Mouse (Mus musculus) heart, adult 8-10 months (tissue): ENCODE results near the gene Dnaaf5. TPM values are rescaled to one million over a fixed set of nuclear protein-coding genes. Genes with fewer than 3 reads are reported as not detected.

ENCODE experiments used
- DNase-seq: peaks from one replicate; pipeline ENCODE4 v3.0.0; 2022; ENCODE audit warnings: low spot score
- total RNA-seq, 4 experiments: library from RNA; stranded (reverse); gene quantifications; 2 replicates each; pipeline ENCODE4 v1.2.4; 2022

Gene Dnaaf5
- total RNA-seq, 4 experiments from 2014 or later: 16.1 to 20.0 (median 18.2) TPM

DNA sequence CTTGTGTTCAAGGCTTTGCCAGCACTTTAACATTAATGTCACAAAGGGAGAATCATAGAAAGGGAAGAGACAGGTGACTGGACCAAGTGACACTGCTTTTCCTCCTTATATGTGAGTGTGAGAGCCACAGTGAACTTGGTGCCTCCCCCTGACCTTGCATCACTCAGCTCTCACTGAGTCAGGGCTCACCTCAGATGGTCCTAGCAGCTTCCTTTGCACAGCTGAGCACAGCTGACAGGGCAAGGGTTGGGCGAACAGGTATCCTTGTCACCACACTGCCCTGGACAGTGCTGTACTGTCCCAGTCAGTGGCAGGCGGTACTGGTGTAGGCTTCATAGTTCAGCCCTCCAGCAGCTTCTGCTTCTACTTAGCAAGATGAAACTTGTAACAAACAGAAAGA is 77.6 kb downstream of the Dnaaf5 start:
- no peak for DNase-seq

DNA sequence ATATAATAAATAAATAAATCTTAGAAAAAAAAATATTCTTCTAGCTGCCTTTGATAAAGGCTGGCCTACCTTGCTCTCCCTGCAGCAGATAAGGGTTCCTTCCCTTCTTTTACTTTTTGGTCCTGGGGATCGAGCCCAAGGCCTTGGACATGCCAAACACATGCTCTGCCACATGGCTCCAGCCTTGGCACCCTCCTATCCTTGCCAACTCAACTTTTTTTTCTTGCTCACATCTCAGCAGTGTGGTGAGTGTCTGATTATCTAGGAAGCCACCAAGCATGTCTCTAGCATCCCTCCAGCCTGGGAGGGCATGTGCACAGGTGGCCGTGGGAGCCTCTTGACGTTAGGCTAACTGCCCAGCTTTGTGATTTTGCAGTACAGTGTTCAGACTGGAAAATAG is 78.3 kb downstream of the Dnaaf5 start:
- DNase-seq: no peak

DNA sequence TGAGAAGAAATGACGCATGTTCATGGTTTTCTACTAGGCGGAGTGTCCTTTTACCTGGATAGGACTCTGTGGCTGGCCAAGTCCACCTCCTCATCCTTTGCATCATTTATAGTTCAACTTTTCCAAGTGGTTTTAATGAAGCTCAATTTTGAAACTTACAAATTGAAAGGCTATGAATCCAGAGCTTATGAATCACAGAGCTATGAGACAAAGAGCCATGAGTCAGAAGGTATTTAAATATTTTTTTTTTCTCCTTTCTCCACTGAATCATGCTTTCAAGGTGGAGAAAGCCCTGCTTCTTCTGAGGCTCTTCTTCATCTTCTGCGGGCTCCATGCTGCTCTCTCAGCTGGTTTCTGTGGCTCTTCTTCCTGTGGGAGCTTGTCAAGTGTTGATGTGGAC is 79.7 kb downstream of the Dnaaf5 start:
- DNase-seq: no peak

DNA sequence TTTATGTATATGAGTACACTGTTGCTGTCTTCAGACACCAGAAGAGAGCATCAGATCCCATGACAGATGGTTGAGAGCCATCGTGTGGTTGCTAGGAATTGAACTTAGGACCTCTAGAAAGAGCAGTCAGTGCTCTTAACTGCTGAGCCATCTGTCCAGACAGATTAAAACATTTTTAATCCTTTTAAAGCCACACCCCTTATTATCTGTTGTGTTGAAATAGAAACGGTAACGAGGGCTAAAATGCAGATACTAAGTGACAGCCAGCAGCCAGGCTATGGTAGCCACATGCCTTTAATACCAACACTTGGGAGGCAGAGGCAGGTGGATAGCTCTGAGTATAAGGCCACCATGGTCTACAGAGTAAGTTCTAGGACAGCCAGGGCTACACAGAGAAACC is 82.1 kb downstream of the Dnaaf5 start:
- no peak for DNase-seq

DNA sequence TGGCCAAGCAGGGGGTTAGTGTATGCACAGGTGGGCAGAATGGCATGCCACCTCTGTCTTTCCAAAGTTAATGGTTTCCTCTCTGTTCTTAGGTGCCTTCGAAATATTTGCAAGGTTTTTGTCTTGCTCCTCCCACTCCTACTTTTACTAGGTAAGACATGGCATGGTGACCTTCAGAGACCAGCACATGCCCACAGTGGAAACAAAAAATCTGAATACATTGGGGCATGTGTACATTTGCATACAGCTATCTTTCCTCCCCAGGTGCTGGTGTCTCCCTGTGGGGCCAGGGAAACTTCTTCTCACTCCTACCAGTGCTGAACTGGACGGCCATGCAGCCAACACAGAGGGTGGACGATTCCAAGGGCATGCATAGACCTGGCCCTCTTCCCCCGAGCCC is 84.4 kb downstream of the Dnaaf5 start:
- DNase-seq: no peak

Other genes starting within 250 kb of the Dnaaf5 start
- 10 to 100 TPM; 18.3 to 23.9 (median 20.6) TPM for gene Pdgfa, start 152.9 kb upstream of the Dnaaf5 start, total RNA-seq
- gene Prkar1b, start 222 bp upstream of the Dnaaf5 start, total RNA-seq: 1 to 10 TPM; 2.1 to 2.7 (median 2.3) TPM
- 10 to 100 TPM; 48.0 to 58.0 (median 50.7) TPM for gene Sun1, start 50.4 kb downstream of the Dnaaf5 start, total RNA-seq
- 10 to 100 TPM; 39.1 to 45.9 (median 43.7) TPM for gene Get4, start 102.1 kb downstream of the Dnaaf5 start, total RNA-seq
- gene Adap1, start 175.4 kb downstream of the Dnaaf5 start, total RNA-seq: 1 to 10 TPM; 2.1 to 4.2 (median 2.9) TPM
- 100 to 1,000 TPM in 3 of 4 experiments, 10 to 100 TPM in 1; 96.9 to 114 (median 106) TPM for gene Cox19, start 201.2 kb downstream of the Dnaaf5 start, total RNA-seq
- not detected for gene Cyp2w1, start 202.4 kb downstream of the Dnaaf5 start, total RNA-seq
- gene Gpr146, start 227.5 kb downstream of the Dnaaf5 start, total RNA-seq: 10 to 100 TPM; 43.1 to 55.6 (median 47.0) TPM